Mouse (Mus musculus): ENCODE results near the gene Zscan4-ps2. TPM values are rescaled to one million over a fixed set of nuclear protein-coding genes. Genes with fewer than 3 reads are reported as not detected.

Gene Zscan4-ps2
- not detected in 2 replicates for polyA plus RNA-seq (2012; rRNA removed)

GRCm38 (mm10) chr7:11514010-11514409 lies at the start of gene Zscan4-ps2:
TSS of gene Zscan4-ps2 (plus strand) at chr7:11514310.

Other genes with a start within 250 kb of the Zscan4-ps2 start
- gene Zscan4e, start 203.6 kb upstream of the Zscan4-ps2 start, polyA plus RNA-seq (2012; rRNA removed), result not detected in 2 replicates
- 0.07 TPM in 1 of 2 replicates, not detected in the other for gene Zscan4f, start 116.4 kb upstream of the Zscan4-ps2 start, polyA plus RNA-seq (2012; rRNA removed)
- gene Zscan4-ps3, start 95.0 kb downstream of the Zscan4-ps2 start, polyA plus RNA-seq (2012; rRNA removed), result 0.08 TPM in 1 of 2 replicates, not detected in the other
- not detected in 2 replicates for gene Vmn1r72, start 165.8 kb downstream of the Zscan4-ps2 start, polyA plus RNA-seq (2012; rRNA removed)
- gene Vmn1r73, start 216.0 kb downstream of the Zscan4-ps2 start, polyA plus RNA-seq (2012; rRNA removed), result not detected in 2 replicates

All from ovary, adult 2 months (tissue).